Mouse (Mus musculus): Measurements from ENCODE around the gene Sohlh1. TPM values are rescaled to one million over a fixed set of nuclear protein-coding genes. Genes with fewer than 3 reads are reported as not detected.
A peak's percentile ranks its signal among the peaks of the same experiment; 100 is the strongest.

Gene Sohlh1
- total and polyA plus RNA-seq, 2 experiments from 2014 or later: not detected

- Histone ChIP-seq H3K4me2 (ENCODE audit: low read depth, low read length, poor library complexity, severe bottlenecking) (no peak overlapping the region), H3K4me3 (ENCODE audit: low read depth, low read length) (no peak overlapping the region), H3K36me3 (ENCODE audit: insufficient read depth, low read length) (no peaks in the 10 kb centered on the region), H3K9me3 (ENCODE audit: low read length) (no peaks in the 10 kb centered on the region), H3K27ac (ENCODE audit: low read depth, low read length) (no peak overlapping the region), H3K4me1 (ENCODE audit: insufficient read depth, low read length) (no peaks in the 10 kb centered on the region), H3K9ac (replicated peaks; ENCODE audit: low read length, poor library complexity, severe bottlenecking) (no peak overlapping the region), H3K27me3 (ENCODE audit: insufficient read depth, low read length) (no peaks in the 10 kb centered on the region)
- TF ChIP-seq CTCF (IDR thresholded peaks at IDR 0.05): no peak
- ATAC-seq (ENCODE audit: low FRiP score) (no peak), DNase-seq (ENCODE audit: low spot score) (no peak)
- WGBS: 75% methylated on average over 5 of the region's 5 CpGs
These were observed 7.0 kb upstream of the Sohlh1 start for GRCm38 (mm10) chr2:25853998-25854397.

- TF ChIP-seq CTCF (IDR thresholded peaks at IDR 0.05): no peak
- Histone ChIP-seq H3K9me3 (ENCODE audit: low read length) (no peaks in the 10 kb centered on the region), H3K27ac (ENCODE audit: low read depth, low read length) (no peak overlapping the region), H3K4me1 (ENCODE audit: insufficient read depth, low read length) (no peaks in the 10 kb centered on the region), H3K4me2 (ENCODE audit: low read depth, low read length, poor library complexity, severe bottlenecking) (no peak overlapping the region), H3K36me3 (ENCODE audit: insufficient read depth, low read length) (no peaks in the 10 kb centered on the region), H3K9ac (replicated peaks; ENCODE audit: low read length, poor library complexity, severe bottlenecking) (no peak overlapping the region), H3K4me3 (ENCODE audit: low read depth, low read length) (no peak overlapping the region), H3K27me3 (ENCODE audit: insufficient read depth, low read length) (no peaks in the 10 kb centered on the region)
- 43% methylated on average over 3 of the region's 3 CpGs for WGBS
- DNase-seq (ENCODE audit: low spot score): peak; percentile 79
- peak; percentile 74 for ATAC-seq (ENCODE audit: low FRiP score)
These were observed 5.6 kb upstream of the Sohlh1 start for GRCm38 (mm10) chr2:25852626-25853025.

- Histone ChIP-seq H3K36me3 (ENCODE audit: insufficient read depth, low read length) (no peaks in the 10 kb centered on the region), H3K4me1 (ENCODE audit: insufficient read depth, low read length) (no peaks in the 10 kb centered on the region), H3K9me3 (ENCODE audit: low read length) (no peaks in the 10 kb centered on the region), H3K27ac (ENCODE audit: low read depth, low read length) (no peak overlapping the region), H3K4me2 (ENCODE audit: low read depth, low read length, poor library complexity, severe bottlenecking) (no peak overlapping the region), H3K27me3 (ENCODE audit: insufficient read depth, low read length) (no peaks in the 10 kb centered on the region), H3K4me3 (ENCODE audit: low read depth, low read length) (no peak overlapping the region), H3K9ac (replicated peaks; ENCODE audit: low read length, poor library complexity, severe bottlenecking) (no peak overlapping the region)
- TF ChIP-seq CTCF (IDR thresholded peaks at IDR 0.05): peak; percentile 66
- ATAC-seq (ENCODE audit: low FRiP score) (no peak), DNase-seq (ENCODE audit: low spot score) (peak; percentile 42)
- WGBS: 10% methylated on average over 4 of the region's 4 CpGs
These were observed 3.3 kb upstream of the Sohlh1 start for GRCm38 (mm10) chr2:25850330-25850729.

- H3K4me2 ChIP-seq (ENCODE audit: low read depth, low read length, poor library complexity, severe bottlenecking): no peak overlapping the region
- no peaks in the 10 kb centered on the region for H3K27me3 ChIP-seq (ENCODE audit: insufficient read depth, low read length)
- ATAC-seq (ENCODE audit: low FRiP score): no peak
- no peak overlapping the region for H3K9ac ChIP-seq (replicated peaks; ENCODE audit: low read length, poor library complexity, severe bottlenecking)
- TF ChIP-seq CTCF (IDR thresholded peaks at IDR 0.05): no peak
- WGBS: 77% methylated on average over 8 of the region's 8 CpGs
- no peak overlapping the region for H3K4me3 ChIP-seq (ENCODE audit: low read depth, low read length)
- no peaks in the 10 kb centered on the region for H3K4me1 ChIP-seq (ENCODE audit: insufficient read depth, low read length)
- H3K9me3 ChIP-seq (ENCODE audit: low read length): no peaks in the 10 kb centered on the region
- H3K36me3 ChIP-seq (ENCODE audit: insufficient read depth, low read length): no peaks in the 10 kb centered on the region
- H3K27ac ChIP-seq (ENCODE audit: low read depth, low read length): no peak overlapping the region
- DNase-seq (ENCODE audit: low spot score): no peak
These were observed 532 bp downstream of the Sohlh1 start for GRCm38 (mm10) chr2:25846516-25846915.

- no peaks in the 10 kb centered on the region for H3K36me3 ChIP-seq (ENCODE audit: insufficient read depth, low read length)
- H3K4me3 ChIP-seq (ENCODE audit: low read depth, low read length): no peak overlapping the region
- no peak overlapping the region for H3K4me2 ChIP-seq (ENCODE audit: low read depth, low read length, poor library complexity, severe bottlenecking)
- no peaks in the 10 kb centered on the region for H3K9me3 ChIP-seq (ENCODE audit: low read length)
- no peak for TF ChIP-seq CTCF (IDR thresholded peaks at IDR 0.05)
- H3K27me3 ChIP-seq (ENCODE audit: insufficient read depth, low read length): no peaks in the 10 kb centered on the region
- H3K27ac ChIP-seq (ENCODE audit: low read depth, low read length): no peak overlapping the region
- ATAC-seq (ENCODE audit: low FRiP score) (no peak), DNase-seq (ENCODE audit: low spot score) (no peak)
- WGBS: 82% methylated on average over 3 of the region's 3 CpGs
- no peak overlapping the region for H3K9ac ChIP-seq (replicated peaks; ENCODE audit: low read length, poor library complexity, severe bottlenecking)
- no peaks in the 10 kb centered on the region for H3K4me1 ChIP-seq (ENCODE audit: insufficient read depth, low read length)
These were observed 3.0 kb downstream of the Sohlh1 start for GRCm38 (mm10) chr2:25844097-25844496.

GRCm38 (mm10) chr2:25842758-25843157 lies 4.3 kb downstream of the Sohlh1 start:
- no peak for TF ChIP-seq CTCF (IDR thresholded peaks at IDR 0.05)
- WGBS: 67% methylated on average over 1 of the region's 1 CpGs
- DNase-seq (ENCODE audit: low spot score): no peak
- Histone ChIP-seq H3K27ac (ENCODE audit: low read depth, low read length) (no peak overlapping the region), H3K9ac (replicated peaks; ENCODE audit: low read length, poor library complexity, severe bottlenecking) (no peak overlapping the region), H3K4me3 (ENCODE audit: low read depth, low read length) (no peak overlapping the region), H3K9me3 (ENCODE audit: low read length) (no peaks in the 10 kb centered on the region), H3K27me3 (ENCODE audit: insufficient read depth, low read length) (no peaks in the 10 kb centered on the region), H3K4me1 (ENCODE audit: insufficient read depth, low read length) (no peaks in the 10 kb centered on the region), H3K36me3 (ENCODE audit: insufficient read depth, low read length) (no peaks in the 10 kb centered on the region), H3K4me2 (ENCODE audit: low read depth, low read length, poor library complexity, severe bottlenecking) (no peak overlapping the region)
- ATAC-seq (ENCODE audit: low FRiP score): no peak
